Mouse (Mus musculus) bone marrow, adult 2 months (tissue): ENCODE measurements at regions not wholly inside any gene's neighbourhood (a gene's known extent, or its start where the extent isn't known, plus 50 kb on each side); places are given as distances from the start of the nearest gene placed in this dataset.

Experiments used
- H3K27ac ChIP-seq: fragments of 200-500 bp; 2 replicates; pipeline ENCODE4 v1.5.1; 2012; ENCODE audit warnings: low read depth, mild to moderate bottlenecking, control low read depth, inconsistent platforms, low read length; ENCODE audit not compliant: control insufficient read depth, poor library complexity, insufficient read depth
- H3K4me1 ChIP-seq: fragments of 200-500 bp; 2 replicates; pipeline ENCODE4 v1.6.1; 2011; ENCODE audit warnings: low read length; ENCODE audit not compliant: control insufficient read depth, insufficient read depth
- H3K4me3 ChIP-seq: fragments of 200-500 bp; replicated peaks from 2 replicates; pipeline ENCODE3; 2011; ENCODE audit warnings: mild to moderate bottlenecking, low read depth, low read length, control low read depth; ENCODE audit not compliant: control insufficient read depth
- CTCF ChIP-seq: fragments of 200-500 bp; IDR thresholded peaks from 2 replicates; pipeline ENCODE4 v1.5.1; 2011; ENCODE audit warnings: low read length, control low read depth; ENCODE audit not compliant: control insufficient read depth, insufficient read depth
- POLR2A ChIP-seq: fragments of 200-500 bp; IDR thresholded peaks from 2 replicates; pipeline ENCODE4 v1.6.1; 2011; ENCODE audit warnings: low read depth, mild to moderate bottlenecking, control low read depth, low read length, borderline replicate concordance; ENCODE audit not compliant: control insufficient read depth
- WGBS: fragments of 180-500 bp; shearing (Covaris S2); methylation state at CpG from one replicate; pipeline ENCODE4 v1.1.7; 2018; 5-methylcytosine and 5-hydroxymethylcytosine counted together

- no peaks in the 10 kb centered on the region for H3K4me1 ChIP-seq
- H3K4me3 ChIP-seq: no peak overlapping the region
- TF ChIP-seq POLR2A (no peak), CTCF (no peak)
- 73% methylated on average over 2 of the region's 2 CpGs for WGBS
- no peak overlapping the region for H3K27ac ChIP-seq
Measured at GRCm38 (mm10) chr13:70343911-70344310, 293.5 kb downstream of the Ice1 start.

- TF ChIP-seq CTCF (no peak), POLR2A (no peak)
- no peak overlapping the region for H3K27ac ChIP-seq
- H3K4me3 ChIP-seq: no peak overlapping the region
- WGBS: 81% methylated on average over 5 of the region's 5 CpGs
- no peaks in the 10 kb centered on the region for H3K4me1 ChIP-seq
Measured at GRCm38 (mm10) chr13:70344311-70344710, 293.1 kb downstream of the Ice1 start.

GRCm38 (mm10) chr13:70348456-70348855 is 289.0 kb downstream of the Ice1 start:
- Histone ChIP-seq H3K4me3 (no peak overlapping the region), H3K4me1 (no peaks in the 10 kb centered on the region), H3K27ac (no peak overlapping the region)
- 83% methylated on average over 4 of the region's 4 CpGs for WGBS
- TF ChIP-seq CTCF (no peak), POLR2A (no peak)

- WGBS: 55% methylated on average over 2 of the region's 2 CpGs
- TF ChIP-seq POLR2A: no peak
- TF ChIP-seq CTCF: no peak
- H3K4me3 ChIP-seq: no peak overlapping the region
- H3K27ac ChIP-seq: no peak overlapping the region
- no peaks in the 10 kb centered on the region for H3K4me1 ChIP-seq
Measured at GRCm38 (mm10) chr13:70348965-70349364, 288.5 kb downstream of the Ice1 start.

GRCm38 (mm10) chr13:70369647-70370046 is 267.8 kb downstream of the Ice1 start:
- H3K27ac ChIP-seq: no peak overlapping the region
- H3K4me1 ChIP-seq: no peaks in the 10 kb centered on the region
- TF ChIP-seq CTCF: no peak
- TF ChIP-seq POLR2A: no peak
- no peak overlapping the region for H3K4me3 ChIP-seq
- 66% methylated on average over 2 of the region's 2 CpGs for WGBS

GRCm38 (mm10) chr13:70380772-70381171 is 256.7 kb downstream of the Ice1 start:
- 61% methylated on average over 6 of the region's 6 CpGs for WGBS
- Histone ChIP-seq H3K27ac (no peak overlapping the region), H3K4me3 (no peak overlapping the region), H3K4me1 (no peaks in the 10 kb centered on the region)
- TF ChIP-seq POLR2A: no peak
- TF ChIP-seq CTCF: no peak

GRCm38 (mm10) chr13:70385292-70385691 is 252.1 kb downstream of the Ice1 start:
- TF ChIP-seq CTCF (no peak), POLR2A (no peak)
- no peaks in the 10 kb centered on the region for H3K4me1 ChIP-seq
- no peak overlapping the region for H3K27ac ChIP-seq
- 63% methylated on average over 8 of the region's 8 CpGs for WGBS
- no peak overlapping the region for H3K4me3 ChIP-seq

- WGBS: 70% methylated on average over 1 of the region's 1 CpGs
- TF ChIP-seq POLR2A (no peak), CTCF (no peak)
- H3K4me3 ChIP-seq: no peak overlapping the region
- H3K4me1 ChIP-seq: no peaks in the 10 kb centered on the region
- H3K27ac ChIP-seq: no peak overlapping the region
Measured at GRCm38 (mm10) chr13:70412788-70413187, 224.6 kb downstream of the Ice1 start.

- Histone ChIP-seq H3K27ac (no peak overlapping the region), H3K4me3 (no peak overlapping the region), H3K4me1 (no peaks in the 10 kb centered on the region)
- 73% methylated on average over 2 of the region's 2 CpGs for whole genome bisulfite sequencing
- no peak for TF ChIP-seq CTCF
- no peak for TF ChIP-seq POLR2A
Measured at GRCm38 (mm10) chr13:70418156-70418555, 219.3 kb downstream of the Ice1 start.
